Mouse (Mus musculus) heart, embryonic 14.5 days (tissue): ENCODE measurements around the gene Defb47. TPM values are rescaled to one million over a fixed set of nuclear protein-coding genes. Genes with fewer than 3 reads are reported as not detected.

ENCODE experiments used
- ATAC-seq: fragments of 200-750 bp; cut with Nextera tagmentation; 2 replicates; pipeline ENCODE4 v1.8.0; 2017; ENCODE audit warnings: low read depth, moderate TSS enrichment; ENCODE audit not compliant: insufficient number of reproducible peaks, insufficient read depth, low FRiP score
- H3K27ac ChIP-seq, 2 experiments: fragments of 200-500 bp in 1 of 2; fragments of 300-500 bp in 1 of 2; sonication (generic) in 1 of 2; replicated peaks in 1 of 2; 2 replicates each; pipeline ENCODE4 v1.5.1; 2012 to 2014; ENCODE audit warnings: low read depth in 2 of 2, low read length in 2 of 2, control low read depth in 1 of 2, mild to moderate bottlenecking in 1 of 2, mixed read lengths in 1 of 2; ENCODE audit not compliant: control insufficient read depth in 1 of 2, insufficient read depth in 1 of 2
- H3K27me3 ChIP-seq: fragments of 300-500 bp; sonication (generic); 2 replicates; pipeline ENCODE4 v1.6.1; 2014; ENCODE audit warnings: mild to moderate bottlenecking, low read length, control low read depth; ENCODE audit not compliant: control insufficient read depth, insufficient read depth
- H3K36me3 ChIP-seq: fragments of 300-500 bp; sonication (generic); 2 replicates; pipeline ENCODE4 v1.6.1; 2014; ENCODE audit warnings: mild to moderate bottlenecking, control low read depth, low read length, mixed read lengths; ENCODE audit not compliant: control insufficient read depth, insufficient read depth
- H3K4me1 ChIP-seq, 2 experiments: fragments of 200-500 bp in 1 of 2; fragments of 300-500 bp in 1 of 2; sonication (generic) in 1 of 2; 2 replicates each; pipeline ENCODE4 v1.6.1; 2012 to 2014; ENCODE audit warnings: low read length in 2 of 2, control low read depth in 1 of 2, mixed read lengths in 1 of 2; ENCODE audit not compliant: control insufficient read depth in 2 of 2, insufficient read depth in 2 of 2
- H3K4me2 ChIP-seq: fragments of 300-500 bp; sonication (generic); 2 replicates; pipeline ENCODE4 v1.6.1; 2014; ENCODE audit warnings: mild to moderate bottlenecking, low read length
- H3K4me3 ChIP-seq, 2 experiments: fragments of 200-500 bp in 1 of 2; fragments of 300-500 bp in 1 of 2; sonication (generic) in 1 of 2; 2 replicates each; pipeline ENCODE4 v1.5.1; 2012 to 2014; ENCODE audit warnings: low read length in 2 of 2, mild to moderate bottlenecking in 2 of 2, control low read depth in 1 of 2, low read depth in 1 of 2, moderate library complexity in 1 of 2; ENCODE audit not compliant: control insufficient read depth in 1 of 2, insufficient read depth in 1 of 2
- H3K9ac ChIP-seq: fragments of 300-500 bp; sonication (generic); 2 replicates; pipeline ENCODE4 v1.6.1; 2014; ENCODE audit warnings: mild to moderate bottlenecking, low read length
- H3K9me3 ChIP-seq: fragments of 300-500 bp; sonication (generic); 2 replicates; pipeline ENCODE4 v1.6.1; 2016; ENCODE audit warnings: low read length, control low read depth; ENCODE audit not compliant: control insufficient read depth
- WGBS: fragments of 180-500 bp; shearing (Covaris S2); extraction: QIAGEN DNeasy Blood & Tissue Kit; methylation state at CpG from one replicate; pipeline ENCODE4 v1.1.7; 2014; 5-methylcytosine and 5-hydroxymethylcytosine counted together
- polyA plus RNA-seq: library from polyadenylated mRNA; unstranded; fragments of >200 nt; fragmentation: Nextera tagmentation; extraction: Ambion mirVana; gene quantifications from 2 replicates; pipeline ENCODE4 v1.2.1, GENCODE M21; 2014

The Defb47 gene
- polyA plus RNA-seq, 1 experiment from 2014 or later: not detected

DNA sequence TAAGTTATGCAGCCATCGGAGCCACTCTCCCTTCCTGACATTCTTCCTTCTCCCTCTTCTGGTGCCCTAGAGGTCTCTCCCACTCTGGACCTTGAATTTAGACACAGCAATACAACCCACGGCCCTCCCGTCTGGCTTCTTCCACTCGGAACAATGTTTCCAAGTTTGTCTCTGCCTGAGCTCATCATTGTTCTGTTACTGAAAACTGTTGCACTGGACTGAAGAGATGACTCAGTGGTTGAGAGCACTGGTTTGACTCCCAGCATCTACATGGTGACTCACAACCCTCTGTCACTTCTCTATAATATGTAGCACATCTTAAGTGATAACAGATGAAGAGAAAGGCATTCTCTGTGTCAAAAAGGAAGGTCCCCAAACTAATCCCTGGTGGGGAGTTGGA lies 16.8 kb downstream of the Defb47 start:
- no peak for ATAC-seq
- Histone ChIP-seq H3K4me1 (no peaks in the 10 kb centered on the region; a peak in 1 of 4 replicates), H3K27me3 (0 out of 2 replicates have a peak, but pooled peaks cover 3% of the 10 kb centered on the region), H3K4me3 (no peak overlapping the region), H3K36me3 (no peaks in the 10 kb centered on the region), H3K4me2 (no peak overlapping the region), H3K9ac (no peak overlapping the region), H3K27ac (no peak overlapping the region), H3K9me3 (peaks cover 3% of the 10 kb centered on the region; the same call in 1 of the 2 replicates)
- 57% methylated on average over 4 of the region's 4 CpGs for WGBS

DNA sequence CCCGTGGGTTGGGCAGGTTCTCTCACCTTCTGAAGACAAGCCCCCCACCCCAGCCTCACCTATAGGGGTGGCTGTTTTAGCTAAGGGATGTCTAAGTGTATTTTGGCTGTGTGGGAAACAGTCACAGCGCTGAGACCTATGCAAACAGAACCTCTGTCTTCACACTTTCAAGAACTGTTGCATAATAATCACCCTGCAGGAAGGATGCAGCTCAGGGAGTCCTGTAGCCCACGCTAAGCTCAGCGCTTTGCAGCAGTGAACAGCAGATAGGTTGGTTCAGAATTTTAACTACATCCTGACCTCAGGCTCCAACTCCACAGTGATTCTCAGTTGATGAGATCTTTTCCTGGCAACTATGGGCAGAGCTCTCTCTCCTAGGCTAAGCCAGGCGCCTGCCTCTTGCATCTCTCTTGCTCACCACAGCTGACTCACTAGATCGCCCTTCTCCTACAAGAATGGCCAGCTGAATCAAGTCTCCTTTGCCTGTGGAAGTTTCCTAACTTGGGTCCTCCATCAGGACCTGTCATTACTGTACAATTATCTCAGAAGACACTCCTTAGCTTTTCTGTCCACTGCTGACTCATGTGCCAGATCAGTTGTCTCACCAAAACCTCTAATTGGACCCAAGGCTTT lies 22.8 kb downstream of the Defb47 start:
- ATAC-seq: no peak
- H3K27ac ChIP-seq: no peak overlapping the region
- H3K27me3 ChIP-seq: 0 out of 2 replicates have a peak, but pooled peaks cover 3% of the 10 kb centered on the region
- no peak overlapping the region for H3K4me3 ChIP-seq
- H3K4me1 ChIP-seq: peaks cover 2 to 6% of the 10 kb centered on the region in 2 experiments; a peak in 3 of 4 replicates
- no peak overlapping the region for H3K4me2 ChIP-seq
- H3K9me3 ChIP-seq: no peaks in the 10 kb centered on the region
- H3K9ac ChIP-seq: no peak overlapping the region
- no peaks in the 10 kb centered on the region for H3K36me3 ChIP-seq
- 42% methylated on average over 6 of the region's 6 CpGs for WGBS

GRCm38 (mm10) chr14:63046691-63047090 lies 48.8 kb downstream of the Defb47 start, which contains the start of gene Defb42:
TSS of gene Defb42 (plus strand) at chr14:63046991.
- H3K36me3 ChIP-seq: no peaks in the 10 kb centered on the region
- ATAC-seq: no peak
- H3K4me3 ChIP-seq: no peak within 1 kb of the TSS
- no peaks in the 10 kb centered on the region for H3K4me1 ChIP-seq
- no peak within 1 kb of the TSS for H3K27ac ChIP-seq
- 64% methylated on average over 3 of the region's 3 CpGs for WGBS
- no peaks in the 10 kb centered on the region for H3K27me3 ChIP-seq
- no peak within 1 kb of the TSS for H3K4me2 ChIP-seq
- no peak within 1 kb of the TSS for H3K9ac ChIP-seq
- no peaks in the 10 kb centered on the region for H3K9me3 ChIP-seq

- H3K9me3 ChIP-seq: no peaks in the 10 kb centered on the region
- no peaks in the 10 kb centered on the region for H3K27me3 ChIP-seq
- H3K4me1 ChIP-seq: peaks cover 8 to 14% of the 10 kb centered on the region in 2 experiments
- H3K27ac ChIP-seq: no peak within 1 kb of the TSS
- H3K36me3 ChIP-seq: no peaks in the 10 kb centered on the region
- 78% methylated on average over 11 of the region's 14 CpGs for WGBS
- no peak within 1 kb of the TSS for H3K4me3 ChIP-seq
- ATAC-seq: no peak
- H3K9ac ChIP-seq: no peak within 1 kb of the TSS
- no peak within 1 kb of the TSS for H3K4me2 ChIP-seq
Measured at GRCm38 (mm10) chr14:63049910-63050370, 52.1 kb downstream of the Defb47 start, which contains the start of gene Defb30. TSS of gene Defb30 (minus strand) at chr14:63049960.

Other genes with a start within 250 kb of the Defb47 start
- 21.3 and 23.7 TPM in 2 replicates for gene Ints6, start 236.9 kb upstream of the Defb47 start, polyA plus RNA-seq
- 6.2 TPM in 2 replicates for gene Wdfy2, start 160.4 kb upstream of the Defb47 start, polyA plus RNA-seq
- gene Defb48, start 13.6 kb upstream of the Defb47 start, polyA plus RNA-seq: not detected in 2 replicates
- not detected in 2 replicates for gene Defb43, start 13.7 kb downstream of the Defb47 start, polyA plus RNA-seq
- 2.2 and 2.6 TPM in 2 replicates for gene Defb42, start 48.9 kb downstream of the Defb47 start, polyA plus RNA-seq
- gene Defb30, start 51.9 kb downstream of the Defb47 start, polyA plus RNA-seq: not detected in 2 replicates